Mouse (Mus musculus) intestine, embryonic 15.5 days (tissue): ENCODE results near the gene Spcs2. TPM values are rescaled to one million over a fixed set of nuclear protein-coding genes. Genes with fewer than 3 reads are reported as not detected.
A peak's percentile ranks its signal among the peaks of the same experiment; 100 is the strongest.
"Not testable (repeated sequence)": the region's sequence is repeated elsewhere in the genome, so short reads cannot be mapped to it uniquely, and the experiment has no call there.

Source experiments
- ATAC-seq: fragments of 200-750 bp; cut with Nextera tagmentation; 2 replicates; pipeline ENCODE4 v1.8.0; 2017; ENCODE audit warnings: moderate TSS enrichment, moderate library complexity
- H3K27ac ChIP-seq: fragments of 300-500 bp; sonication (generic); 2 replicates; pipeline ENCODE4 v1.5.1; 2015; ENCODE audit warnings: mild to moderate bottlenecking, inconsistent platforms
- H3K27me3 ChIP-seq: fragments of 300-500 bp; sonication (generic); replicated peaks from 2 replicates; pipeline ENCODE4 v1.6.1; 2015; ENCODE audit warnings: inconsistent platforms
- H3K36me3 ChIP-seq: fragments of 300-500 bp; sonication (generic); 2 replicates; pipeline ENCODE4 v1.6.1; 2015; ENCODE audit warnings: inconsistent platforms
- H3K4me1 ChIP-seq: fragments of 300-500 bp; sonication (generic); replicated peaks from 2 replicates; pipeline ENCODE4 v1.6.1; 2015; ENCODE audit warnings: inconsistent platforms
- H3K4me2 ChIP-seq: fragments of 300-500 bp; sonication (generic); replicated peaks from 2 replicates; pipeline ENCODE4 v1.6.1; 2015; ENCODE audit warnings: mild to moderate bottlenecking, inconsistent platforms
- H3K4me3 ChIP-seq: fragments of 300-500 bp; sonication (generic); replicated peaks from 2 replicates; pipeline ENCODE4 v1.5.1; 2015; ENCODE audit warnings: inconsistent platforms
- H3K9ac ChIP-seq: fragments of 300-500 bp; sonication (generic); 2 replicates; pipeline ENCODE4 v1.6.1; 2015; ENCODE audit warnings: inconsistent platforms
- H3K9me3 ChIP-seq: fragments of 300-500 bp; sonication (generic); 2 replicates; pipeline ENCODE4 v1.6.1; 2016; ENCODE audit warnings: inconsistent platforms
- WGBS: fragments of 180-500 bp; shearing (Covaris S2); methylation state at CpG from one replicate; pipeline ENCODE4 v1.1.7; 2015; 5-methylcytosine and 5-hydroxymethylcytosine counted together
- polyA plus RNA-seq: library from polyadenylated mRNA; unstranded; fragments of >200 nt; fragmentation: Nextera tagmentation; extraction: Ambion mirVana; gene quantifications from 2 replicates; pipeline ENCODE4 v1.2.1, GENCODE M21; 2015

Gene Spcs2
- polyA plus RNA-seq, 1 experiment from 2014 or later: 427 TPM

DNA sequence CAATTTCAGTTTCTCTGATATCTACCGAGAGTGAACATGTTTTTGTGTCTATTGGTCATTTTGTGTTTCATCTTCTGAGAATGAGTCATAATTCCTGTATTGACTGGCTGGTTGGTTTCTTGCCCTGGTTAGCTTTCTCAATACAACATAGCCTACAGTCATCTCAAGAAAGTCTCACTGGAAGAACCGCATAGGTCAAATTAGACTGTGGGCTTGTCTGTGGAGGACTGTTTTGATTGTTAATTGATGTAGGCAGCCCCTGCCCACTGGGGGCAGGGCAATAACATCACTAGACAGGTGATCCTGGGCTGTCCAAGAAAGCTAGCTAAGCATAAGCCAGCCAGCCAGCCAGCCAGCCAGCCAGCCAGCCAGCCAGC is 29.4 kb downstream of the Spcs2 start:
- H3K36me3 ChIP-seq: 0 out of 2 replicates have a peak, but pooled peaks cover 2% of the 10 kb centered on the region
- no peaks in the 10 kb centered on the region for H3K9me3 ChIP-seq
- WGBS: 94% methylated on average over 2 of the region's 2 CpGs
- ATAC-seq: no peak
- no peak overlapping the region for H3K27ac ChIP-seq
- H3K4me3 ChIP-seq: no peak overlapping the region
- no peak overlapping the region for H3K9ac ChIP-seq
- H3K4me2 ChIP-seq: no peak overlapping the region
- peaks cover 6% of the 10 kb centered on the region; the same call in 1 of the 2 replicates for H3K4me1 ChIP-seq
- H3K27me3 ChIP-seq: no peaks in the 10 kb centered on the region

DNA sequence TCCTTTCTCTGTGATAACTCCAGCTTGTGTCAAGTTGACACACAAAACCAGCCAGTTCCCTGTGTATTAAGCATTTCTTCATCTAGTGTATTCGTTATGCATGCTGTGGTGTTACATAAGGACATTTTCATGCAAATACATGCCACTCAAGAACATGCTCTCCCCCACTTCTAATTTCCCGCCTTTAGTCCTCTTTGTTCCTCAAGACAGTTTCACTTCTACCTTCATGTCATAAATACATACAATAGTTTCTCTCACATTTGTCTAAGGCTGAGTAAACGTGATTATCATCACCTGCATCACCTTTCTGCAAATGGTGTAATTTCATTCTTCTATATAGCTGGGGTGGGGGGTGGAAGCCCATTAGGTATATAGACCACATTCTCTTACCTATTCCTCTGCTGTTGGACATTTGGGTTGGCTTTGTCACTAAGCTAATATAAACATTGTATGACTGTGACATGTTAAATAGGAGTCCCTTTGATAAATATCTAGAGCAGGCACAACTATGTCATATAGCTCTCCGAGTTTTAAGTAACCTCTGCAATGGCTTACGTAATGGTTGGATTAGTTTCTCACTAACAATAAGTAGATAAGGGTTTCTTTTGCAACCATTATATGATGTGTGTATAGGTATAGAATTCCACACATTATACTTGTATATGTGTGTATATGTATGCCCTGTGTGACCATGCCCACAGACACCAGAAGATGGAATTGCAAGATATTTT is 30.0 kb downstream of the Spcs2 start:
- H3K4me1 ChIP-seq: peaks cover 5% of the 10 kb centered on the region; the same call in 1 of the 2 replicates
- ATAC-seq: no peak
- 83% methylated on average over 5 of the region's 5 CpGs for WGBS

GRCm38 (mm10) chr7:99828083-99828570 is 35.1 kb downstream of the Spcs2 start, which contains the start of gene Neu3:
TSS of gene Neu3 (minus strand) at chr7:99828417.
- WGBS: 0% methylated on average over 26 of the region's 26 CpGs
- peak within 1 kb of the TSS; percentile 55 for H3K9ac ChIP-seq
- peak within 1 kb of the TSS; percentile 73 for H3K4me2 ChIP-seq
- H3K36me3 ChIP-seq: no peaks in the 10 kb centered on the region
- peak; percentile 97 for ATAC-seq
- H3K4me3 ChIP-seq: peak within 1 kb of the TSS; percentile 52
- no peaks in the 10 kb centered on the region for H3K27me3 ChIP-seq
- H3K9me3 ChIP-seq: no peaks in the 10 kb centered on the region
- peaks cover 8% of the 10 kb centered on the region for H3K4me1 ChIP-seq
- H3K27ac ChIP-seq: peak within 1 kb of the TSS; percentile 89

More for the DNA sequence above, 30.0 kb downstream of the Spcs2 start:
- Histone ChIP-seq H3K9me3 (no peaks in the 10 kb centered on the region), H3K9ac (no peak overlapping the region), H3K27ac (no peak overlapping the region), H3K27me3 (no peaks in the 10 kb centered on the region), H3K36me3 (no peaks in the 10 kb centered on the region), H3K4me3 (no peak overlapping the region), H3K4me2 (no peak overlapping the region)

DNA sequence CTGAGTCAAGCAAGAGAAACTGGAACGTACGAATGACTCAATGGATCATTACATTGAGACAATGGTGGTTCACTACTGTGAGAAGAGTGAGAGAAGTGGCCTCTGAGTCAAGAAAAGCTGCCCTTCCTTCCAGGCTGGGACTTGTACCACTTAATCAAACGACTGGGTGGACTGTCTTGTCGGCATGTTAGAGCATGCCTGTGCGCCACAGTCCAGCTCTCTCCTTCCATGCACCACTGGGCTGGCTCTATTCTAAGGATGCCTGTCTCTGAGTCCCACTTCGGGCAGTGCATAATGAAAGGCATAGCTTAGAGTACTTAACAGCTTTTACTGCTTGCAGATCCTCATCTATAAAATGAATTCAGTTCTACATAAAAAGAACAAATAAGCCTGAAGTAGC is 37.2 kb downstream of the Spcs2 start:
- Histone ChIP-seq H3K27me3 (no peaks in the 10 kb centered on the region), H3K4me1 (peaks cover 8% of the 10 kb centered on the region), H3K36me3 (no peaks in the 10 kb centered on the region), H3K9ac (no peak overlapping the region), H3K27ac (no peak overlapping the region), H3K9me3 (no peaks in the 10 kb centered on the region), H3K4me2 (no peak overlapping the region), H3K4me3 (no peak overlapping the region)
- no peak for ATAC-seq
- 68% methylated on average over 6 of the region's 6 CpGs for WGBS

DNA sequence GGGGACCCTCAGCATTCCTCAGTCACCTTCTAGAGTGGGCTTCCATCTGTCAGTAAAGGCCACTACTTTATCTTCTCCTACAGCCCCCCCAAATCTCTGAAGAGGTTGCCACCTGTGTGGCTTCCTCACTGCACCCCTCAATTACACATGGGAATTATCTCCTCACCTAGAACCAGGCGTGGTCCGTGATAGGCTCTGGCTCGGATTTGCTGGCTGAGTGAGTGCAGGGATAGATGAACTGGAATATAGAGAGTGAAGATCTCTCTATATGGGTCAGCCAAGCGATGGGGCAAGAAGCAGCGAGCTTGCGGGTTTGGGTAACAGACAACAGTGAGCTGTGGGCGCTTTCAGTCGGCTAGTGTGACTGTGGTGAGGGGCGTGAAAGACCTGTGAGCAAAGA is 37.8 kb downstream of the Spcs2 start:
- peak overlapping the region; percentile 30 for H3K4me2 ChIP-seq
- H3K27ac ChIP-seq: peak overlapping the region; percentile 64
- no peaks in the 10 kb centered on the region for H3K36me3 ChIP-seq
- no peaks in the 10 kb centered on the region for H3K27me3 ChIP-seq
- no peaks in the 10 kb centered on the region for H3K9me3 ChIP-seq
- H3K9ac ChIP-seq: no peak overlapping the region
- ATAC-seq: peak; percentile 26
- 69% methylated on average over 9 of the region's 9 CpGs for WGBS
- H3K4me3 ChIP-seq: no peak overlapping the region
- peaks cover 8% of the 10 kb centered on the region for H3K4me1 ChIP-seq

DNA sequence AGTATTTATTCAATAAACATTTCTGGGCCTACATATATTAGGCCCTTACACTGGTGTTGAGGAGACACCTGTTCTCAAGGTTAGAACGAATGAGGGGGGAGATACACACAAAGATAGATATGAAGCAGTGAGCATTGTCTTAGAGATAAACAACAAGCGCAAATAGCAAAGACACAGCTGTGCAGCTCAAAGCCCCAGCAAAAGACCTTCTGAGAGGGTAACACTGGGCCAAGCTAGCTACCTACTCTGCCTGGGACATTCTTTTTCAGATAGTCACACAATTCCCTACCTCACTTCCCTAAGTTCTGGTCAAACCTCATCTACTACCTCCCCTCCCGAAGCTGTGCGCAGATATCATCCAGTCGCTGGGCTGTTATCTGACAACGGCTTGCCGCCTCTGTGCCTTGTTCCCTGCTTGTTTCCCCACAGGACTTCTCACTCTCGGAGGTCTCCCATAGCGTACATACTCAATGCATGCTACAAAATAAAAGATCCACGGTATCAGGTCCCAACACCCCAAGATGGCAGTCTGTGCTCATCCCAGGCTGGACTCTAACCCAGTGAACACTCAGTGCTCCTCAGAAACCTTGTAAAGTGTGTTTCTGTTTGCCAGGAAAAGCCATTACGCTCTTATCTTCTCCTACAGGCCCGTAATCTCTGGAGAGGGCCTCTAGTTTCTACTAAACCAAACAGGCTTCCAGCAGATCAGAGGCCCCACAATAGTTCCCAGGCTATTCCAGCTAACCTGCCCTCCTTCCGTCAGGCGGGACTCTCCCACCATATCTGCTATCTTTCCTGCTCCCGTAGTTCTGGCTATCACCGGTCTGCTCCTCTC is 38.4 kb downstream of the Spcs2 start:
- no peak overlapping the region for H3K9ac ChIP-seq
- peaks cover 8% of the 10 kb centered on the region for H3K4me1 ChIP-seq
- ATAC-seq: peak; percentile 86

GRCm38 (mm10) chr7:99823045-99823663 is 40.1 kb downstream of the Spcs2 start:
- H3K27me3 ChIP-seq: no peaks in the 10 kb centered on the region
- H3K36me3 ChIP-seq: no peaks in the 10 kb centered on the region
- ATAC-seq: no peak
- H3K4me2 ChIP-seq: no peak overlapping the region
- no peaks in the 10 kb centered on the region for H3K9me3 ChIP-seq
- H3K4me3 ChIP-seq: no peak overlapping the region
- H3K27ac ChIP-seq: no peak overlapping the region
- 88% methylated on average over 10 of the region's 10 CpGs for WGBS
- H3K4me1 ChIP-seq: peaks cover 12% of the 10 kb centered on the region
- no peak overlapping the region for H3K9ac ChIP-seq

More for the DNA sequence above, 38.4 kb downstream of the Spcs2 start:
- no peaks in the 10 kb centered on the region for H3K27me3 ChIP-seq
- H3K4me3 ChIP-seq: no peak overlapping the region
- H3K27ac ChIP-seq: peak overlapping the region; percentile 64
- H3K9me3 ChIP-seq: no peaks in the 10 kb centered on the region
- H3K4me2 ChIP-seq: peak overlapping the region; percentile 30; the same call in 1 of the 2 replicates
- 56% methylated on average over 16 of the region's 16 CpGs for WGBS
- no peaks in the 10 kb centered on the region for H3K36me3 ChIP-seq

GRCm38 (mm10) chr7:99822426-99822825 is 40.8 kb downstream of the Spcs2 start:
- no peak overlapping the region for H3K9ac ChIP-seq
- no peaks in the 10 kb centered on the region for H3K36me3 ChIP-seq
- WGBS: 81% methylated on average over 5 of the region's 5 CpGs
- ATAC-seq: no peak
- no peak overlapping the region for H3K4me3 ChIP-seq
- H3K9me3 ChIP-seq: no peaks in the 10 kb centered on the region
- H3K27ac ChIP-seq: no peak overlapping the region
- H3K27me3 ChIP-seq: no peaks in the 10 kb centered on the region
- H3K4me1 ChIP-seq: peaks cover 13% of the 10 kb centered on the region
- H3K4me2 ChIP-seq: no peak overlapping the region

- WGBS: 81% methylated on average over 2 of the region's 2 CpGs
These were observed 41.3 kb downstream of the Spcs2 start for GRCm38 (mm10) chr7:99821953-99822352.

GRCm38 (mm10) chr7:99818181-99818725 is 45.0 kb downstream of the Spcs2 start:
- H3K9ac ChIP-seq, H3K36me3 ChIP-seq, H3K4me3 ChIP-seq, H3K27me3 ChIP-seq, ATAC-seq, H3K9me3 ChIP-seq, H3K27ac ChIP-seq, H3K4me1 ChIP-seq: not testable (repeated sequence)
- H3K4me2 ChIP-seq: peak overlapping the region; percentile 19; the same call in 1 of the 2 replicates
- WGBS: 30% methylated on average over 9 of the region's 9 CpGs

More at GRCm38 (mm10) chr7:99821953-99822352, 41.3 kb downstream of the Spcs2 start:
- H3K4me1 ChIP-seq: peaks cover 13% of the 10 kb centered on the region
- no peaks in the 10 kb centered on the region for H3K27me3 ChIP-seq
- no peak overlapping the region for H3K4me3 ChIP-seq
- no peaks in the 10 kb centered on the region for H3K9me3 ChIP-seq
- no peak overlapping the region for H3K4me2 ChIP-seq
- H3K27ac ChIP-seq: no peak overlapping the region
- no peak overlapping the region for H3K9ac ChIP-seq
- no peak for ATAC-seq
- H3K36me3 ChIP-seq: no peaks in the 10 kb centered on the region

GRCm38 (mm10) chr7:99813394-99813793 is 49.9 kb downstream of the Spcs2 start:
- Histone ChIP-seq H3K4me1 (0 out of 2 replicates have a peak, but pooled peaks cover 3% of the 10 kb centered on the region), H3K27me3 (no peaks in the 10 kb centered on the region), H3K36me3 (peaks cover 8% of the 10 kb centered on the region), H3K9me3 (no peaks in the 10 kb centered on the region), H3K27ac (no peak overlapping the region), H3K4me2 (no peak overlapping the region), H3K9ac (no peak overlapping the region), H3K4me3 (no peak overlapping the region)
- no peak for ATAC-seq
- WGBS: 94% methylated on average over 11 of the region's 11 CpGs

GRCm38 (mm10) chr7:99811661-99812060 is 51.6 kb downstream of the Spcs2 start:
- ATAC-seq: peak; percentile 45
- WGBS: 67% methylated on average over 4 of the region's 4 CpGs
- Histone ChIP-seq H3K36me3 (peaks cover 8% of the 10 kb centered on the region), H3K27me3 (no peaks in the 10 kb centered on the region), H3K4me1 (no peaks in the 10 kb centered on the region), H3K27ac (no peak overlapping the region), H3K9me3 (no peaks in the 10 kb centered on the region), H3K9ac (no peak overlapping the region), H3K4me3 (no peak overlapping the region), H3K4me2 (no peak overlapping the region)
